Mouse (Mus musculus): ENCODE data around the gene Narf. TPM values are rescaled to one million over a fixed set of nuclear protein-coding genes. Genes with fewer than 3 reads are reported as not detected.

Gene Narf
- polyA plus RNA-seq, 1 experiment from 2014 or later, result 68.8 TPM

- under 1% methylated on average over 83 of the region's 91 CpGs for WGBS
Measured at GRCm38 (mm10) chr11:121259160-121260100, 22.4 kb downstream of the Narf start, which contains the start of gene Foxk2. TSS of gene Foxk2 (plus strand) at chr11:121259990.

GRCm38 (mm10) chr11:121260211-121260906 lies 23.3 kb downstream of the Narf start:
- peaks cover 5% of the 10 kb centered on the region; the same call in 1 of the 2 replicates for H3K36me3 ChIP-seq (ENCODE audit: control insufficient read depth, insufficient read depth, low read length)
- peak overlapping the region; percentile 98 for H3K4me3 ChIP-seq (ENCODE audit: low read depth, low read length)
- peak overlapping the region; percentile 96 for H3K9ac ChIP-seq (ENCODE audit: low read length)
- H3K27me3 ChIP-seq (ENCODE audit: control insufficient read depth, insufficient read depth, low read length), result no peaks in the 10 kb centered on the region
- 0 out of 2 replicates have a peak, but pooled peaks have one; percentile 42 for ATAC-seq (ENCODE audit: insufficient number of reproducible peaks, low FRiP score, low TSS enrichment, low read depth)
- H3K9me3 ChIP-seq (ENCODE audit: control insufficient read depth, low read length), result no peaks in the 10 kb centered on the region
- peak overlapping the region; percentile 59; the same call in 1 of the 2 replicates for H3K27ac ChIP-seq (replicated peaks; ENCODE audit: low read depth, low read length)
- H3K4me1 ChIP-seq (ENCODE audit: control insufficient read depth, insufficient read depth, low read length), result peaks cover 2% of the 10 kb centered on the region; the same call in 1 of the 2 replicates
- WGBS, result under 1% methylated on average over 57 of the region's 60 CpGs
- DNase-seq (ENCODE audit: low spot score), result peak; percentile 52
- H3K4me2 ChIP-seq (ENCODE audit: low read depth, severe bottlenecking), result peak overlapping the region; percentile 73

More at GRCm38 (mm10) chr11:121259160-121260100, 22.4 kb downstream of the Narf start, which contains the start of gene Foxk2:
- Histone ChIP-seq H3K9me3 (ENCODE audit: control insufficient read depth, low read length) (no peaks in the 10 kb centered on the region), H3K9ac (ENCODE audit: low read length) (peak within 1 kb of the TSS; percentile 96), H3K4me3 (ENCODE audit: low read depth, low read length) (peak within 1 kb of the TSS; percentile 98), H3K27me3 (ENCODE audit: control insufficient read depth, insufficient read depth, low read length) (no peaks in the 10 kb centered on the region), H3K36me3 (ENCODE audit: control insufficient read depth, insufficient read depth, low read length) (peaks cover 5% of the 10 kb centered on the region; the same call in 1 of the 2 replicates), H3K4me1 (ENCODE audit: control insufficient read depth, insufficient read depth, low read length) (peaks cover 2% of the 10 kb centered on the region; the same call in 1 of the 2 replicates), H3K4me2 (ENCODE audit: low read depth, severe bottlenecking) (peak within 1 kb of the TSS; percentile 79), H3K27ac (replicated peaks; ENCODE audit: low read depth, low read length) (peak within 1 kb of the TSS; percentile 67; the same call in 1 of the 2 replicates)
- DNase-seq (ENCODE audit: low spot score), result peak; percentile 89
- peak; percentile 95 for ATAC-seq (ENCODE audit: insufficient number of reproducible peaks, low FRiP score, low TSS enrichment, low read depth)

- Histone ChIP-seq H3K4me2 (ENCODE audit: low read depth, severe bottlenecking) (peak overlapping the region; percentile 73), H3K27ac (replicated peaks; ENCODE audit: low read depth, low read length) (no peak overlapping the region), H3K27me3 (ENCODE audit: control insufficient read depth, insufficient read depth, low read length) (no peaks in the 10 kb centered on the region), H3K36me3 (ENCODE audit: control insufficient read depth, insufficient read depth, low read length) (peaks cover 5% of the 10 kb centered on the region; the same call in 1 of the 2 replicates), H3K4me1 (ENCODE audit: control insufficient read depth, insufficient read depth, low read length) (peaks cover 2% of the 10 kb centered on the region; the same call in 1 of the 2 replicates), H3K4me3 (ENCODE audit: low read depth, low read length) (peak overlapping the region; percentile 98), H3K9me3 (ENCODE audit: control insufficient read depth, low read length) (no peaks in the 10 kb centered on the region), H3K9ac (ENCODE audit: low read length) (peak overlapping the region; percentile 96)
- WGBS, result 52% methylated on average over 2 of the region's 2 CpGs
- ATAC-seq (ENCODE audit: insufficient number of reproducible peaks, low FRiP score, low TSS enrichment, low read depth), result no peak
- DNase-seq (ENCODE audit: low spot score), result no peak
Measured at GRCm38 (mm10) chr11:121261074-121261473, 24.0 kb downstream of the Narf start.

GRCm38 (mm10) chr11:121277516-121277915 lies 40.5 kb downstream of the Narf start:
- Histone ChIP-seq H3K9me3 (ENCODE audit: control insufficient read depth, low read length) (no peaks in the 10 kb centered on the region), H3K4me2 (ENCODE audit: low read depth, severe bottlenecking) (no peak overlapping the region), H3K4me1 (ENCODE audit: control insufficient read depth, insufficient read depth, low read length) (no peaks in the 10 kb centered on the region), H3K9ac (ENCODE audit: low read length) (no peak overlapping the region), H3K27me3 (ENCODE audit: control insufficient read depth, insufficient read depth, low read length) (no peaks in the 10 kb centered on the region), H3K36me3 (ENCODE audit: control insufficient read depth, insufficient read depth, low read length) (0 out of 2 replicates have a peak, but pooled peaks cover 2% of the 10 kb centered on the region), H3K4me3 (ENCODE audit: low read depth, low read length) (no peak overlapping the region), H3K27ac (replicated peaks; ENCODE audit: low read depth, low read length) (no peak overlapping the region)
- ATAC-seq (ENCODE audit: insufficient number of reproducible peaks, low FRiP score, low TSS enrichment, low read depth), result no peak
- DNase-seq (ENCODE audit: low spot score), result no peak
- 92% methylated on average over 8 of the region's 8 CpGs for WGBS

- no peak overlapping the region for H3K4me2 ChIP-seq (ENCODE audit: low read depth, severe bottlenecking)
- 0 out of 2 replicates have a peak, but pooled peaks cover 2% of the 10 kb centered on the region for H3K36me3 ChIP-seq (ENCODE audit: control insufficient read depth, insufficient read depth, low read length)
Measured at GRCm38 (mm10) chr11:121278011-121278410, 41.0 kb downstream of the Narf start.

GRCm38 (mm10) chr11:121282911-121283310 lies 45.9 kb downstream of the Narf start:
- WGBS, result 83% methylated on average over 6 of the region's 6 CpGs
- Histone ChIP-seq H3K36me3 (ENCODE audit: control insufficient read depth, insufficient read depth, low read length) (peaks cover 15% of the 10 kb centered on the region), H3K4me3 (ENCODE audit: low read depth, low read length) (no peak overlapping the region)

More at GRCm38 (mm10) chr11:121278011-121278410, 41.0 kb downstream of the Narf start:
- Histone ChIP-seq H3K4me3 (ENCODE audit: low read depth, low read length) (no peak overlapping the region), H3K9me3 (ENCODE audit: control insufficient read depth, low read length) (no peaks in the 10 kb centered on the region), H3K9ac (ENCODE audit: low read length) (no peak overlapping the region), H3K27me3 (ENCODE audit: control insufficient read depth, insufficient read depth, low read length) (no peaks in the 10 kb centered on the region), H3K27ac (replicated peaks; ENCODE audit: low read depth, low read length) (no peak overlapping the region), H3K4me1 (ENCODE audit: control insufficient read depth, insufficient read depth, low read length) (no peaks in the 10 kb centered on the region)
- DNase-seq (ENCODE audit: low spot score), result no peak
- no peak for ATAC-seq (ENCODE audit: insufficient number of reproducible peaks, low FRiP score, low TSS enrichment, low read depth)
- 94% methylated on average over 3 of the region's 3 CpGs for WGBS

GRCm38 (mm10) chr11:121289859-121290258 lies 52.8 kb downstream of the Narf start:
- Histone ChIP-seq H3K4me3 (ENCODE audit: low read depth, low read length) (no peak overlapping the region), H3K9ac (ENCODE audit: low read length) (no peak overlapping the region), H3K36me3 (ENCODE audit: control insufficient read depth, insufficient read depth, low read length) (peaks cover 27% of the 10 kb centered on the region), H3K4me1 (ENCODE audit: control insufficient read depth, insufficient read depth, low read length) (no peaks in the 10 kb centered on the region), H3K9me3 (ENCODE audit: control insufficient read depth, low read length) (no peaks in the 10 kb centered on the region), H3K4me2 (ENCODE audit: low read depth, severe bottlenecking) (no peak overlapping the region), H3K27ac (replicated peaks; ENCODE audit: low read depth, low read length) (no peak overlapping the region), H3K27me3 (ENCODE audit: control insufficient read depth, insufficient read depth, low read length) (no peaks in the 10 kb centered on the region)
- WGBS, result 91% methylated on average over 3 of the region's 3 CpGs
- DNase-seq (ENCODE audit: low spot score) (no peak), ATAC-seq (ENCODE audit: insufficient number of reproducible peaks, low FRiP score, low TSS enrichment, low read depth) (no peak)

More at GRCm38 (mm10) chr11:121282911-121283310, 45.9 kb downstream of the Narf start:
- no peak overlapping the region for H3K9ac ChIP-seq (ENCODE audit: low read length)
- no peak overlapping the region for H3K27ac ChIP-seq (replicated peaks; ENCODE audit: low read depth, low read length)
- no peaks in the 10 kb centered on the region for H3K27me3 ChIP-seq (ENCODE audit: control insufficient read depth, insufficient read depth, low read length)
- H3K4me2 ChIP-seq (ENCODE audit: low read depth, severe bottlenecking), result no peak overlapping the region
- no peaks in the 10 kb centered on the region for H3K9me3 ChIP-seq (ENCODE audit: control insufficient read depth, low read length)
- ATAC-seq (ENCODE audit: insufficient number of reproducible peaks, low FRiP score, low TSS enrichment, low read depth) (no peak), DNase-seq (ENCODE audit: low spot score) (no peak)
- no peaks in the 10 kb centered on the region for H3K4me1 ChIP-seq (ENCODE audit: control insufficient read depth, insufficient read depth, low read length)

GRCm38 (mm10) chr11:121294771-121295170 lies 57.7 kb downstream of the Narf start:
- Histone ChIP-seq H3K4me1 (ENCODE audit: control insufficient read depth, insufficient read depth, low read length) (no peaks in the 10 kb centered on the region), H3K9ac (ENCODE audit: low read length) (no peak overlapping the region), H3K4me2 (ENCODE audit: low read depth, severe bottlenecking) (no peak overlapping the region), H3K36me3 (ENCODE audit: control insufficient read depth, insufficient read depth, low read length) (peaks cover 22% of the 10 kb centered on the region), H3K27ac (replicated peaks; ENCODE audit: low read depth, low read length) (no peak overlapping the region), H3K9me3 (ENCODE audit: control insufficient read depth, low read length) (no peaks in the 10 kb centered on the region), H3K4me3 (ENCODE audit: low read depth, low read length) (no peak overlapping the region), H3K27me3 (ENCODE audit: control insufficient read depth, insufficient read depth, low read length) (no peaks in the 10 kb centered on the region)
- 95% methylated on average over 5 of the region's 5 CpGs for WGBS
- ATAC-seq (ENCODE audit: insufficient number of reproducible peaks, low FRiP score, low TSS enrichment, low read depth), result no peak
- DNase-seq (ENCODE audit: low spot score), result no peak
